Mouse (Mus musculus): ENCODE results near the gene Stap1. TPM values are rescaled to one million over a fixed set of nuclear protein-coding genes. Genes with fewer than 3 reads are reported as not detected.

Stap1 gene
- polyA plus RNA-seq, 1 experiment from 2014 or later = 2.6 TPM

- H3K27ac ChIP-seq (ENCODE audit: low read depth, low read length) = no peak overlapping the region
- no peaks in the 10 kb centered on the region for H3K27me3 ChIP-seq (replicated peaks; ENCODE audit: control insufficient read depth, insufficient read depth, low read length)
- DNase-seq (ENCODE audit: low spot score) (no peak), ATAC-seq (replicated peaks; ENCODE audit: low FRiP score) (no peak)
- no peaks in the 10 kb centered on the region for H3K4me1 ChIP-seq (replicated peaks; ENCODE audit: control insufficient read depth, insufficient read depth, low read length)
- no peak overlapping the region for H3K9ac ChIP-seq (ENCODE audit: low read depth, low read length)
- no peaks in the 10 kb centered on the region for H3K9me3 ChIP-seq (ENCODE audit: control insufficient read depth, low read length)
- 0 out of 2 replicates have a peak, but pooled peaks cover 2% of the 10 kb centered on the region for H3K36me3 ChIP-seq (ENCODE audit: control insufficient read depth, insufficient read depth, low read length)
- no peak overlapping the region for H3K4me3 ChIP-seq (ENCODE audit: low read depth, low read length)
- no peak overlapping the region for H3K4me2 ChIP-seq
- 80% methylated on average over 2 of the region's 2 CpGs for WGBS
These were observed 35.1 kb downstream of the Stap1 start for GRCm38 (mm10) chr5:86106610-86107009.

GRCm38 (mm10) chr5:86111074-86111473 lies 39.5 kb downstream of the Stap1 start:
- WGBS = 85% methylated on average over 1 of the region's 1 CpGs
- ATAC-seq (replicated peaks; ENCODE audit: low FRiP score) = no peak

GRCm38 (mm10) chr5:86113037-86113436 lies 41.5 kb downstream of the Stap1 start:
- no peak for ATAC-seq (replicated peaks; ENCODE audit: low FRiP score)

More at GRCm38 (mm10) chr5:86111074-86111473, 39.5 kb downstream of the Stap1 start:
- Histone ChIP-seq H3K27ac (ENCODE audit: low read depth, low read length) (no peak overlapping the region), H3K4me1 (replicated peaks; ENCODE audit: control insufficient read depth, insufficient read depth, low read length) (no peaks in the 10 kb centered on the region), H3K36me3 (ENCODE audit: control insufficient read depth, insufficient read depth, low read length) (0 out of 2 replicates have a peak, but pooled peaks cover 2% of the 10 kb centered on the region), H3K9ac (ENCODE audit: low read depth, low read length) (no peak overlapping the region), H3K27me3 (replicated peaks; ENCODE audit: control insufficient read depth, insufficient read depth, low read length) (no peaks in the 10 kb centered on the region), H3K4me3 (ENCODE audit: low read depth, low read length) (no peak overlapping the region), H3K4me2 (no peak overlapping the region), H3K9me3 (ENCODE audit: control insufficient read depth, low read length) (no peaks in the 10 kb centered on the region)
- no peak for DNase-seq (ENCODE audit: low spot score)

GRCm38 (mm10) chr5:86113997-86114396 lies 42.5 kb downstream of the Stap1 start:
- Histone ChIP-seq H3K9me3 (ENCODE audit: control insufficient read depth, low read length) (no peaks in the 10 kb centered on the region), H3K4me2 (no peak overlapping the region), H3K27me3 (replicated peaks; ENCODE audit: control insufficient read depth, insufficient read depth, low read length) (no peaks in the 10 kb centered on the region), H3K27ac (ENCODE audit: low read depth, low read length) (no peak overlapping the region), H3K9ac (ENCODE audit: low read depth, low read length) (no peak overlapping the region), H3K4me1 (replicated peaks; ENCODE audit: control insufficient read depth, insufficient read depth, low read length) (no peaks in the 10 kb centered on the region), H3K4me3 (ENCODE audit: low read depth, low read length) (no peak overlapping the region), H3K36me3 (ENCODE audit: control insufficient read depth, insufficient read depth, low read length) (peaks cover 2% of the 10 kb centered on the region; the same call in 1 of the 2 replicates)
- DNase-seq (ENCODE audit: low spot score) (no peak), ATAC-seq (replicated peaks; ENCODE audit: low FRiP score) (no peak)
- WGBS = 74% methylated on average over 1 of the region's 1 CpGs

More at GRCm38 (mm10) chr5:86113037-86113436, 41.5 kb downstream of the Stap1 start:
- H3K9me3 ChIP-seq (ENCODE audit: control insufficient read depth, low read length) = no peaks in the 10 kb centered on the region
- H3K36me3 ChIP-seq (ENCODE audit: control insufficient read depth, insufficient read depth, low read length) = 0 out of 2 replicates have a peak, but pooled peaks cover 2% of the 10 kb centered on the region
- no peak for DNase-seq (ENCODE audit: low spot score)
- H3K9ac ChIP-seq (ENCODE audit: low read depth, low read length) = no peak overlapping the region
- no peaks in the 10 kb centered on the region for H3K27me3 ChIP-seq (replicated peaks; ENCODE audit: control insufficient read depth, insufficient read depth, low read length)
- WGBS = 81% methylated on average over 2 of the region's 2 CpGs
- no peak overlapping the region for H3K4me2 ChIP-seq
- H3K27ac ChIP-seq (ENCODE audit: low read depth, low read length) = no peak overlapping the region
- no peaks in the 10 kb centered on the region for H3K4me1 ChIP-seq (replicated peaks; ENCODE audit: control insufficient read depth, insufficient read depth, low read length)
- no peak overlapping the region for H3K4me3 ChIP-seq (ENCODE audit: low read depth, low read length)

GRCm38 (mm10) chr5:86118457-86119094 lies 47.0 kb downstream of the Stap1 start:
- no peak for ATAC-seq (replicated peaks; ENCODE audit: low FRiP score)
- Histone ChIP-seq H3K36me3 (ENCODE audit: control insufficient read depth, insufficient read depth, low read length) (peaks cover 3% of the 10 kb centered on the region; the same call in 1 of the 2 replicates), H3K27ac (ENCODE audit: low read depth, low read length) (no peak overlapping the region), H3K4me1 (replicated peaks; ENCODE audit: control insufficient read depth, insufficient read depth, low read length) (no peaks in the 10 kb centered on the region), H3K4me3 (ENCODE audit: low read depth, low read length) (no peak overlapping the region), H3K9ac (ENCODE audit: low read depth, low read length) (no peak overlapping the region), H3K4me2 (no peak overlapping the region), H3K9me3 (ENCODE audit: control insufficient read depth, low read length) (no peaks in the 10 kb centered on the region), H3K27me3 (replicated peaks; ENCODE audit: control insufficient read depth, insufficient read depth, low read length) (no peaks in the 10 kb centered on the region)
- 91% methylated on average over 9 of the region's 9 CpGs for WGBS
- DNase-seq (ENCODE audit: low spot score) = no peak

- H3K36me3 ChIP-seq (ENCODE audit: control insufficient read depth, insufficient read depth, low read length) = peaks cover 5% of the 10 kb centered on the region; the same call in 1 of the 2 replicates
- WGBS = 96% methylated on average over 1 of the region's 1 CpGs
- H3K4me1 ChIP-seq (replicated peaks; ENCODE audit: control insufficient read depth, insufficient read depth, low read length) = no peaks in the 10 kb centered on the region
- no peak overlapping the region for H3K4me2 ChIP-seq
- H3K4me3 ChIP-seq (ENCODE audit: low read depth, low read length) = no peak overlapping the region
- no peaks in the 10 kb centered on the region for H3K9me3 ChIP-seq (ENCODE audit: control insufficient read depth, low read length)
- no peak overlapping the region for H3K27ac ChIP-seq (ENCODE audit: low read depth, low read length)
- H3K27me3 ChIP-seq (replicated peaks; ENCODE audit: control insufficient read depth, insufficient read depth, low read length) = no peaks in the 10 kb centered on the region
- DNase-seq (ENCODE audit: low spot score) (no peak), ATAC-seq (replicated peaks; ENCODE audit: low FRiP score) (no peak)
- H3K9ac ChIP-seq (ENCODE audit: low read depth, low read length) = no peak overlapping the region
These were observed 57.2 kb downstream of the Stap1 start for GRCm38 (mm10) chr5:86128749-86129148.

- Histone ChIP-seq H3K4me1 (replicated peaks; ENCODE audit: control insufficient read depth, insufficient read depth, low read length) (no peaks in the 10 kb centered on the region), H3K9ac (ENCODE audit: low read depth, low read length) (no peak overlapping the region), H3K4me3 (ENCODE audit: low read depth, low read length) (no peak overlapping the region), H3K9me3 (ENCODE audit: control insufficient read depth, low read length) (no peaks in the 10 kb centered on the region), H3K4me2 (no peak overlapping the region), H3K36me3 (ENCODE audit: control insufficient read depth, insufficient read depth, low read length) (peaks cover 3% of the 10 kb centered on the region; the same call in 1 of the 2 replicates), H3K27ac (ENCODE audit: low read depth, low read length) (no peak overlapping the region), H3K27me3 (replicated peaks; ENCODE audit: control insufficient read depth, insufficient read depth, low read length) (no peaks in the 10 kb centered on the region)
- no peak for DNase-seq (ENCODE audit: low spot score)
- ATAC-seq (replicated peaks; ENCODE audit: low FRiP score) = no peak
These were observed 58.3 kb downstream of the Stap1 start for GRCm38 (mm10) chr5:86129828-86130227.
